Mouse (Mus musculus): ENCODE results near the gene Lzts2.

The Lzts2 gene

GRCm38 (mm10) chr19:45003740-45004516 is 10.3 kb upstream of the Lzts2 start:
- no peak for DNase-seq (ENCODE audit: low spot score)

GRCm38 (mm10) chr19:45005444-45005843 is 8.8 kb upstream of the Lzts2 start, which contains the start of gene Twnk:
TSS of gene Twnk (plus strand) at chr19:45005663.
- peak; percentile 51 for DNase-seq (ENCODE audit: low spot score)

- peak; percentile 95 for DNase-seq (ENCODE audit: low spot score)
Observed at GRCm38 (mm10) chr19:45005957-45006712, 8.1 kb upstream of the Lzts2 start, which contains the start of gene Mrpl43. TSS of gene Mrpl43 (minus strand) at chr19:45006442.

- no peak for DNase-seq (ENCODE audit: low spot score)
Observed at GRCm38 (mm10) chr19:45007021-45007420, 7.2 kb upstream of the Lzts2 start.

- DNase-seq (ENCODE audit: low spot score), result peak; percentile 40
Observed at GRCm38 (mm10) chr19:45007425-45008191, 6.6 kb upstream of the Lzts2 start.

- DNase-seq (ENCODE audit: low spot score), result no peak
Observed at GRCm38 (mm10) chr19:45010646-45011045, 3.6 kb upstream of the Lzts2 start.

- DNase-seq (ENCODE audit: low spot score), result no peak
Observed at GRCm38 (mm10) chr19:45012219-45012618, 2.0 kb upstream of the Lzts2 start.

GRCm38 (mm10) chr19:45012636-45013035 is 1.6 kb upstream of the Lzts2 start:
- DNase-seq (ENCODE audit: low spot score), result no peak

- DNase-seq (ENCODE audit: low spot score), result no peak
Observed at GRCm38 (mm10) chr19:45013581-45014225, 511 bp upstream of the Lzts2 start.

- peak; percentile 76 for DNase-seq (ENCODE audit: low spot score)
Observed at GRCm38 (mm10) chr19:45014981-45015402, 778 bp downstream of the Lzts2 start.

GRCm38 (mm10) chr19:45015518-45016281 is 1.5 kb downstream of the Lzts2 start:
- DNase-seq (ENCODE audit: low spot score), result peak; percentile 73

- peak; percentile 82 for DNase-seq (ENCODE audit: low spot score)
Observed at GRCm38 (mm10) chr19:45016341-45017215, 2.4 kb downstream of the Lzts2 start.

GRCm38 (mm10) chr19:45017216-45017771 is 3.1 kb downstream of the Lzts2 start:
- peak; percentile 84 for DNase-seq (ENCODE audit: low spot score)

- peak; percentile 93 for DNase-seq (ENCODE audit: low spot score)
Observed at GRCm38 (mm10) chr19:45017909-45018308, 3.7 kb downstream of the Lzts2 start.

GRCm38 (mm10) chr19:45018351-45018831 is 4.2 kb downstream of the Lzts2 start:
- DNase-seq (ENCODE audit: low spot score), result no peak

- no peak for DNase-seq (ENCODE audit: low spot score)
Observed at GRCm38 (mm10) chr19:45020348-45020747, 6.1 kb downstream of the Lzts2 start.

GRCm38 (mm10) chr19:45021362-45021761 is 7.1 kb downstream of the Lzts2 start:
- DNase-seq (ENCODE audit: low spot score), result no peak

GRCm38 (mm10) chr19:45023993-45024392 is 9.8 kb downstream of the Lzts2 start:
- DNase-seq (ENCODE audit: low spot score), result no peak

GRCm38 (mm10) chr19:45024775-45025174 is 10.6 kb downstream of the Lzts2 start:
- no peak for DNase-seq (ENCODE audit: low spot score)

Data from ovary, postnatal 36 days (tissue).